Mouse (Mus musculus) ES-Bruce4 (cell line): Measurements from ENCODE around the gene Hcls1. TPM values are rescaled to one million over a fixed set of nuclear protein-coding genes. Genes with fewer than 3 reads are reported as not detected.

Source experiments
- H3K27ac ChIP-seq: 2 replicates; pipeline ENCODE4 v1.5.1; 2012; ENCODE audit warnings: low read length, inconsistent platforms; ENCODE audit not compliant: insufficient read depth
- H3K27me3 ChIP-seq: 2 replicates; pipeline ENCODE4 v1.6.1; 2012; ENCODE audit warnings: mild to moderate bottlenecking, low read length, inconsistent platforms; ENCODE audit not compliant: control insufficient read depth, poor library complexity, insufficient read depth, severe bottlenecking
- H3K36me3 ChIP-seq: 2 replicates; pipeline ENCODE4 v1.6.1; 2012; ENCODE audit warnings: inconsistent platforms, mild to moderate bottlenecking, low read length, moderate library complexity; ENCODE audit not compliant: control insufficient read depth, poor library complexity, insufficient read depth, severe bottlenecking
- H3K4me1 ChIP-seq: one replicate; pipeline ENCODE4 v1.8.1; 2011; ENCODE audit warnings: low read length; ENCODE audit not compliant: control insufficient read depth, insufficient read depth
- H3K4me3 ChIP-seq: 2 replicates; pipeline ENCODE4 v1.5.1; 2011; ENCODE audit warnings: low read depth, mild to moderate bottlenecking, low read length
- H3K9ac ChIP-seq: 2 replicates; pipeline ENCODE4 v1.6.1; 2012; ENCODE audit warnings: low read depth, mild to moderate bottlenecking, inconsistent platforms; ENCODE audit not compliant: poor library complexity, severe bottlenecking
- H3K9me3 ChIP-seq: replicated peaks from 2 replicates; pipeline ENCODE4 v1.6.1; 2012; ENCODE audit warnings: mild to moderate bottlenecking, low read length, inconsistent platforms; ENCODE audit not compliant: control insufficient read depth, poor library complexity, insufficient read depth, severe bottlenecking
- CTCF ChIP-seq: IDR thresholded peaks from one replicate; pipeline ENCODE4 v1.8.1; 2011; ENCODE audit warnings: low read depth, low read length
- EP300 ChIP-seq: IDR thresholded peaks from 2 replicates; pipeline ENCODE4 v1.6.1; 2011; ENCODE audit warnings: low read depth, low read length; ENCODE audit not compliant: insufficient read depth
- POLR2A ChIP-seq: IDR thresholded peaks from one replicate; pipeline ENCODE4 v1.8.1; 2011; ENCODE audit warnings: low read length; ENCODE audit not compliant: insufficient read depth
- polyA plus RNA-seq: library from polyadenylated mRNA; stranded (reverse); fragments of >200 nt; gene quantifications from 2 replicates; pipeline ENCODE4 v1.2.4, GENCODE M21; 2011; ENCODE audit warnings: low read depth; ENCODE audit not compliant: missing spikeins, insufficient read depth, insufficient read length

Gene Hcls1
- polyA plus RNA-seq, 1 experiment: not detected

DNA sequence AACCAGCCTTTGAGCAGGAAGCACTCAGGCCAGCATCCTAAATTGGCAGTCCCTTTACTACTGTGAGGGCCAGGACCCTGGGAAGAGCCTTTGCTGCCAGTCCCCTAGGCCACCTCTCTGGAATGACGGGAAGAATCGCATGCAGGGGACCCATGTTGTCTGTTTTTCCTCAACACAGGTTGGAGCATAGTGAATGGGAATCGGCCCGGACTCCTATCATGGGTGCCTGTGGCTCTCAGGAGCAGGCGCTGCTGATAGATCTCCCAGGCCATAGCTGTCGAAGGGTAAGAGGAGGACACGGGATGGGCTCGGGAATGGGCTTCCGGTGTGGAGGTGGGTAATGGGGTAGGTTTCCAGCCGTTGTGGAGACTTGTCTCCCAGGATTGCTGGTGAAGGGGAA is 3.4 kb upstream of the Hcls1 start:
- no peak for TF ChIP-seq POLR2A
- TF ChIP-seq EP300: no peak
- no peak for TF ChIP-seq CTCF
- peaks cover 14% of the 10 kb centered on the region; the same call in 1 of the 2 replicates for H3K36me3 ChIP-seq

DNA sequence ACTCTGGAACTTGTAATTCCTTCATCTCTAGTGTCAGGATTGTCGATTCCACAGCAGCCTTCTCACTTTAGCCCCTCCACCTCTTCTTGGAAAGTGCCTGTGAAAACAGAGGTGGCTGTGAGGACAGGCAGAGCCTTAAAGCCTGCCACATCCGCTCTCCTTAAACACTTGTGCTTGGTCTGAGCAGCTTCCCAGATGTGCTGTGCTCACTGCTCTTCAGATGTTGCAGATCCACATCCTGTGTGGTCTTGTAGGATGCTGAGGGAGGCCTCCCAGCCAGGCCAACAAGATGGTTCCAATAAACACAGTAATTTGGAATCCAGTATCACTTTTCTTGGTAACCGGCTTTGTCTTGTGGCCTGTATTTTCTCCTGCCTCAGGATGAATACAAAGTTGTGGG is 2.8 kb upstream of the Hcls1 start:
- Histone ChIP-seq H3K9me3 (no peaks in the 10 kb centered on the region), H3K36me3 (peaks cover 14% of the 10 kb centered on the region; the same call in 1 of the 2 replicates), H3K4me3 (no peak overlapping the region), H3K4me1 (no peaks in the 10 kb centered on the region), H3K27ac (no peak overlapping the region), H3K9ac (no peak overlapping the region), H3K27me3 (no peaks in the 10 kb centered on the region)
- TF ChIP-seq EP300: no peak
- no peak for TF ChIP-seq CTCF
- TF ChIP-seq POLR2A: no peak

More for the DNA sequence above, 3.4 kb upstream of the Hcls1 start:
- no peaks in the 10 kb centered on the region for H3K9me3 ChIP-seq
- H3K27ac ChIP-seq: no peak overlapping the region
- no peak overlapping the region for H3K4me3 ChIP-seq
- no peaks in the 10 kb centered on the region for H3K4me1 ChIP-seq
- no peaks in the 10 kb centered on the region for H3K27me3 ChIP-seq
- H3K9ac ChIP-seq: no peak overlapping the region

DNA sequence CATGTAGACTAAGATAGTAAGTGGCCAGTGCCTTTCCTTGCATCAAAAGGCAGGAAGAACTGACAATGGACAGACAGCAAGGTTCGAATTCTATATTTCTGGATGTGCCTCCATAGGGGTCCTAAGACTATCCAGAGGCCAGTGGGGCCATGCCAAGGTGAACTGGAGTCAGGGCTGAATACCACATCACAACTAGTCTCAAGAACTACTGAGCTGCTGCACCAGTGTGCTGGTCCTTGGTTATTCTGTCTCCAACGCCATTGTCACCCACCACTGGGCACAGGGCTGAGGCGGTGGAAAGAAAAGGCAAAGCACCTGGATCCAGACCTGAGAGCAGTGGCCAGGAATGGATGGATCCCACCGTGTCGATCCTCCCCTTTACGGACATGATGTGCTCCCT is 2.2 kb upstream of the Hcls1 start:
- H3K36me3 ChIP-seq: peaks cover 11% of the 10 kb centered on the region; the same call in 1 of the 2 replicates
- H3K4me3 ChIP-seq: no peak overlapping the region
- no peaks in the 10 kb centered on the region for H3K9me3 ChIP-seq
- no peaks in the 10 kb centered on the region for H3K4me1 ChIP-seq
- H3K9ac ChIP-seq: no peak overlapping the region
- no peaks in the 10 kb centered on the region for H3K27me3 ChIP-seq
- TF ChIP-seq CTCF: no peak
- no peak for TF ChIP-seq EP300
- no peak for TF ChIP-seq POLR2A
- no peak overlapping the region for H3K27ac ChIP-seq

DNA sequence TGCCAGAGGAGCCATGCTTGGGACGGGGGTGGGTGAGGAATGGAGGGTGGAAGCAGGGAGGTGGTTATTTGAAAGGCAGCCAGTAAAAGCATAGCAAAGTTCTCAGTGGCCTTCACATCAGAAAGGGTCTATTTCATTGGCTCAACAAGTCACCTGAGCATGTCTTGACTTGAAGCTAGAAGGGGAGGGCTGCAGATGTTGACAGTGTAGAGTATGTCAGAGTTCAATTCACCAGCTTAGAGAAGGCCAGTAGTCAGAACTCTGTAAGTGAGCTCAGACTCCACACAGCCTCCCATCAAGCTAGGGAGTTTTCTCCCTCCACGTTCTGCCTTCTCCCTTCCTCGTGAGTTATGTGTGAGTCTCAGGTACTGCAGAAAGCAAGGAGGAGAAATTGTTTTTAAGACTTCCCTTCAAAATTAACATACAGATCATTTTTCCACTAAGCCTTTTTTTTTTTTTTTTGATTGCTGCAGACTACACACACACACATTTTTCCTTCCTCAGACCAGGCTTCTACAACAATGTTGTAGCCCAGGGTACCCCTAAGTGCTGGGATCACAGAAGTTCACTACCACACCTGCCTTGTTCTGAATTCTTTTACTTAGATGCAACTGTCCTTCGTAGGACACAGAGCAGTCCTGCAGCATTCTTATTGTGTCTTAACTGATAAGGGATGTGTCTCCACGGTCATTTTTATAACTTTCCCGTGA is 497 bp upstream of the Hcls1 start:
- no peak overlapping the region for H3K27ac ChIP-seq
- H3K9ac ChIP-seq: no peak overlapping the region
- no peaks in the 10 kb centered on the region for H3K9me3 ChIP-seq
- no peaks in the 10 kb centered on the region for H3K27me3 ChIP-seq
- H3K4me3 ChIP-seq: no peak overlapping the region
- H3K4me1 ChIP-seq: no peaks in the 10 kb centered on the region
- TF ChIP-seq EP300 (no peak), POLR2A (no peak), CTCF (no peak)
- H3K36me3 ChIP-seq: peaks cover 8% of the 10 kb centered on the region; the same call in 1 of the 2 replicates

DNA sequence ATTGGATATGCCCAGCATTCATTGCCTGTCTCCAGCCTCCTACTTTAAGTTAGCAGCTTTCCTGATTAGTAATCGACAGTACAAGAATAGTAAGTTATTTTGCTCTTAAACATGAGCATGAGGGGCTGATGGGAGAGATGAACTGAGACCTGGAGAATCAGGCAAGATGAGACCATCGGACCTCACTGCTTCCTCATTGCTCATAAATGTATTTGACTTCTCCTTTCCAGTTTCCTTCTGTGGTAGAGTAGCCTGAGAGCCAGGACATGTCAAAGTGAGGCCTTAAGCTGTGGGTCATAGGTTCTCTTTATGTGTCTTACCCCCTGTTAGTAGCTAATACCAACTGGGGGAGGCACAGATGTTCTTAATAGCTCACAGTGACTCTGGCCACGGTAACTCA is 1.0 kb downstream of the Hcls1 start:
- no peak overlapping the region for H3K4me3 ChIP-seq
- no peaks in the 10 kb centered on the region for H3K4me1 ChIP-seq
- TF ChIP-seq CTCF (no peak), POLR2A (no peak), EP300 (no peak)
- H3K27me3 ChIP-seq: no peaks in the 10 kb centered on the region
- H3K27ac ChIP-seq: no peak overlapping the region
- H3K36me3 ChIP-seq: peaks cover 4% of the 10 kb centered on the region; the same call in 1 of the 2 replicates
- no peaks in the 10 kb centered on the region for H3K9me3 ChIP-seq
- H3K9ac ChIP-seq: no peak overlapping the region

DNA sequence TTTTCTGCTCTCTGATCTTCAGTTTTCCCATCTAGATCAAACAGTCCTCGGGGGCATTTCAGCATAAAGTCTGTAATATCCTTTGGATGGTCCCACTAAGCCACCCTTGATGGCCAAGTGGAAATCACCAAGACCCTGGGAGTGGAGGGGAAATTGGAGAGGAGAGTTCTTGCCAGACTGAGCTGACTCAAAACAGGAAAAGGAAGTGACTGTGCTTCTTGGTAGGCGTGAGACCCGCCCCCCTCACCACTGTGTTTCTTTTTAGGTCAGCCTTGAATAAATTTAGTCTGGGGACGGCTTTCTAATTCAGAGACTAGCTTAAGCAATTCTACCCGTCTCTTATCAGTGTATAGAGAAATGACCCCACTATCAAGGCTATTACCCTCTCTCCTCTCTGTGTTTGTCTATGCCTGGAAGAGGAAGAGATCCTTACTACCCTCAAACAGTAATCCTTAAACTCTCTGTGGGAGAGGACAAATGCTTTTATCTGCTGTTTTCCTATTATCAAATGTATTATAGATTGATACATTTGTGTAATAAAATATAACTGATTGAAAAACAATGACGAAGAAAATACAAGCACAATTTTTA is 6.4 kb downstream of the Hcls1 start:
- H3K9ac ChIP-seq: no peak overlapping the region
- no peaks in the 10 kb centered on the region for H3K36me3 ChIP-seq
- no peak overlapping the region for H3K4me3 ChIP-seq
- TF ChIP-seq EP300 (no peak), CTCF (no peak), POLR2A (no peak)
- H3K27ac ChIP-seq: no peak overlapping the region
- no peaks in the 10 kb centered on the region for H3K9me3 ChIP-seq
- no peaks in the 10 kb centered on the region for H3K4me1 ChIP-seq
- no peaks in the 10 kb centered on the region for H3K27me3 ChIP-seq
